In the genomic region with DNA sequence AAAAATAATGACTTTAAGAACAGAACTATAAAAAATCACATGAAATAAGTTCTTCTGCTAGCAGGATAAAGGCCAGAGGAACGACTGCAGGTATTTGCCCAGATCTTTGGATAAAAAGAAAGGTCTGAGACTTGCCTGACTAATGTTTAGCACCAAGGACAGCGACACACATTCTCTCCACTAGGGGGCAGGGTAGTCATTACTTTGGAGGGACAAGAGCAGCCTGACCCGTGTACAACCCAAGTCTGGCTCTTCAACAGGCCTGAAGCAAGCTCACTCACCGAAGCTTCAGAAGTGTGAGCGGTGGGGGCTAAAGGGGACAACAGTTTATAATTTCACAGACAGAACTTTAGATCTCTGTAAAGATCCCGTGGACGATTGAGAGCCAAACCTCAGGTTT, we compare ENCODE assay signal across 8 mouse cellular contexts.
DNase-seq lines count a peak whose midpoint lies in the region; ATAC-seq lines count a peak whose summit lies in the region.

No protein-coding gene starts in this region.

- H3K27me3 ChIP-seq in forebrain, embryonic 13.5 days, result no peaks in the 10 kb centered on the region

- DNase-seq in NIH3T3 (ENCODE audit: low read depth), result peak; percentile 93
- DNase-seq in c-Kit-positive CD71-negative TER-119-negative erythroid progenitor cells, embryonic 14.5 days (ENCODE audit: low read depth), result peak; percentile 70
- DNase-seq in layer of hippocampus, postnatal 14 days (ENCODE audit: low spot score in 2 of 2), result peak; percentile 78 to 89
- DNase-seq in mesoderm, embryonic 11.5 days (ENCODE audit: low read depth, low spot score), result peak; percentile 90
- peak; percentile 42 for DNase-seq in skeletal muscle tissue, adult 2 months (ENCODE audit: low read depth, low spot score)

- H3K36me3 ChIP-seq in forebrain, embryonic 13.5 days (ENCODE audit: poor library complexity, severe bottlenecking), result no peaks in the 10 kb centered on the region

- ATAC-seq in forebrain, embryonic 13.5 days, result peak; percentile 80
- peak; percentile 72 to 85; a peak in 3 of 4 replicates for ATAC-seq in hematopoietic stem cell, adult 5-6 weeks (replicated peaks in 1 of 2; ENCODE audit: insufficient read depth in 1 of 2, low FRiP score in 2 of 2, low TSS enrichment in 1 of 2, low read depth in 1 of 2, poor library complexity in 2 of 2, severe bottlenecking in 2 of 2)
- ATAC-seq in monocyte, adult 5-6 weeks (replicated peaks; ENCODE audit: insufficient number of reproducible peaks, low FRiP score, low TSS enrichment, poor library complexity, severe bottlenecking), result no peak

- no peak overlapping the region for H3K27ac ChIP-seq in forebrain, embryonic 13.5 days

- no peak overlapping the region for H3K9ac ChIP-seq in forebrain, embryonic 13.5 days

- 25% methylated on average over 7 of the region's 7 CpGs for WGBS in forebrain, embryonic 13.5 days

- H3K9me3 ChIP-seq in forebrain, embryonic 13.5 days (replicated peaks), result no peaks in the 10 kb centered on the region

- H3K4me1 ChIP-seq in forebrain, embryonic 13.5 days, result no peaks in the 10 kb centered on the region

- no peak overlapping the region for H3K4me2 ChIP-seq in forebrain, embryonic 13.5 days

- H3K4me3 ChIP-seq in forebrain, embryonic 13.5 days, result no peak overlapping the region

Comparison
In these comparisons a context has a peak if more than half of its experiments do, and no peak if none do; other contexts are left out.
1. DNase-seq: peak in every context shown above with its lines; median percentile 93 in NIH3T3; 90 in mesoderm, embryonic 11.5 days; 84 in layer of hippocampus, postnatal 14 days; 70 in c-Kit-positive CD71-negative TER-119-negative erythroid progenitor cells, embryonic 14.5 days; 42 in skeletal muscle tissue, adult 2 months.